Mouse (Mus musculus) adrenal gland (tissue): Measurements from ENCODE around the gene Col3a1.

Experiments used
- intact Hi-C: fragments of 180-260 bp; cut with DNase I; formaldehyde crosslinking; loops from one replicate; pipeline ENCODE4 v1.15.1; 2025
- long read RNA-seq, 2 experiments: library from polyadenylated mRNA; unstranded; transcript quantifications; one replicate each; pipeline ENCODE4 v2.0.0; 2020; ENCODE audit warnings: borderline replicate concordance in 1 of 2; ENCODE audit not compliant: insufficient replicate concordance in 1 of 2

Col3a1 gene
- long read RNA-seq, experiment 1, full-length matches to known transcripts = 4 of 11 reads
- long read RNA-seq, experiment 1, partial matches to known transcripts = 7 of 11 reads
- long read RNA-seq, experiment 1, other reads (novel, unspliced or antisense) = 0 of 11 reads
- long read RNA-seq, experiment 2, full-length matches to known transcripts = 3 of 11 reads
- long read RNA-seq, experiment 2, partial matches to known transcripts = 8 of 11 reads
- long read RNA-seq, experiment 2, other reads (novel, unspliced or antisense) = 0 of 11 reads

GRCm38 (mm10) chr1:45311388-45311787 lies at the start of gene Col3a1:
TSS of gene Col3a1 (plus strand) at chr1:45311538.
- intact Hi-C loops = loop anchor here (5.0 kb wide), 2 partner anchors 564 to 759 kb away; partner anchors contain the start of gene Gulp1

GRCm38 (mm10) chr1:45269421-45269820 lies 41.9 kb upstream of the Col3a1 start:
- intact Hi-C loops = no loop called here

GRCm38 (mm10) chr1:45276006-45276539 lies 35.3 kb upstream of the Col3a1 start:
- intact Hi-C loops = no loop called here

- intact Hi-C loops = no loop called here
Measured at GRCm38 (mm10) chr1:45287954-45288353, 23.4 kb upstream of the Col3a1 start.

GRCm38 (mm10) chr1:45290037-45290436 lies 21.3 kb upstream of the Col3a1 start:
- intact Hi-C loops = no loop called here

GRCm38 (mm10) chr1:45299394-45300119 lies 11.8 kb upstream of the Col3a1 start:
- intact Hi-C loops = no loop called here

- intact Hi-C loops = no loop called here
Measured at GRCm38 (mm10) chr1:45304273-45304672, 7.1 kb upstream of the Col3a1 start.

GRCm38 (mm10) chr1:45309015-45309414 lies 2.3 kb upstream of the Col3a1 start:
- intact Hi-C loops = no loop called here

GRCm38 (mm10) chr1:45311962-45312361 lies 624 bp downstream of the Col3a1 start:
- intact Hi-C loops = loop anchor here (5.0 kb wide), 2 partner anchors 565 to 760 kb away; partner anchors contain the start of gene Gulp1

GRCm38 (mm10) chr1:45312870-45313269 lies 1.5 kb downstream of the Col3a1 start:
- intact Hi-C loops = loop anchor here (5.0 kb wide), 2 partner anchors 566 to 761 kb away; partner anchors contain the start of gene Gulp1

- intact Hi-C loops = loop anchor here (5.0 kb wide), 2 partner anchors 566 to 761 kb away; partner anchors contain the start of gene Gulp1
Measured at GRCm38 (mm10) chr1:45313696-45314295, 2.5 kb downstream of the Col3a1 start.

GRCm38 (mm10) chr1:45315767-45316528 lies 4.6 kb downstream of the Col3a1 start:
- intact Hi-C loops = no loop called here

GRCm38 (mm10) chr1:45318241-45318640 lies 6.9 kb downstream of the Col3a1 start:
- intact Hi-C loops = no loop called here

- intact Hi-C loops = no loop called here
Measured at GRCm38 (mm10) chr1:45320861-45321260, 9.5 kb downstream of the Col3a1 start.

- intact Hi-C loops = no loop called here
Measured at GRCm38 (mm10) chr1:45329149-45329548, 17.8 kb downstream of the Col3a1 start.

- intact Hi-C loops = no loop called here
Measured at GRCm38 (mm10) chr1:45355944-45356343, 44.6 kb downstream of the Col3a1 start.

GRCm38 (mm10) chr1:45358020-45358419 lies 46.7 kb downstream of the Col3a1 start:
- intact Hi-C loops = no loop called here

GRCm38 (mm10) chr1:45359147-45359546 lies 47.8 kb downstream of the Col3a1 start:
- intact Hi-C loops = no loop called here

GRCm38 (mm10) chr1:45359673-45360072 lies 48.3 kb downstream of the Col3a1 start:
- intact Hi-C loops = no loop called here

- intact Hi-C loops = no loop called here
Measured at GRCm38 (mm10) chr1:45363274-45363673, 51.9 kb downstream of the Col3a1 start.

- intact Hi-C loops = no loop called here
Measured at GRCm38 (mm10) chr1:45365427-45365826, 54.1 kb downstream of the Col3a1 start.
